ENCODE assay signal across 13 mouse cellular contexts in the genomic region with DNA sequence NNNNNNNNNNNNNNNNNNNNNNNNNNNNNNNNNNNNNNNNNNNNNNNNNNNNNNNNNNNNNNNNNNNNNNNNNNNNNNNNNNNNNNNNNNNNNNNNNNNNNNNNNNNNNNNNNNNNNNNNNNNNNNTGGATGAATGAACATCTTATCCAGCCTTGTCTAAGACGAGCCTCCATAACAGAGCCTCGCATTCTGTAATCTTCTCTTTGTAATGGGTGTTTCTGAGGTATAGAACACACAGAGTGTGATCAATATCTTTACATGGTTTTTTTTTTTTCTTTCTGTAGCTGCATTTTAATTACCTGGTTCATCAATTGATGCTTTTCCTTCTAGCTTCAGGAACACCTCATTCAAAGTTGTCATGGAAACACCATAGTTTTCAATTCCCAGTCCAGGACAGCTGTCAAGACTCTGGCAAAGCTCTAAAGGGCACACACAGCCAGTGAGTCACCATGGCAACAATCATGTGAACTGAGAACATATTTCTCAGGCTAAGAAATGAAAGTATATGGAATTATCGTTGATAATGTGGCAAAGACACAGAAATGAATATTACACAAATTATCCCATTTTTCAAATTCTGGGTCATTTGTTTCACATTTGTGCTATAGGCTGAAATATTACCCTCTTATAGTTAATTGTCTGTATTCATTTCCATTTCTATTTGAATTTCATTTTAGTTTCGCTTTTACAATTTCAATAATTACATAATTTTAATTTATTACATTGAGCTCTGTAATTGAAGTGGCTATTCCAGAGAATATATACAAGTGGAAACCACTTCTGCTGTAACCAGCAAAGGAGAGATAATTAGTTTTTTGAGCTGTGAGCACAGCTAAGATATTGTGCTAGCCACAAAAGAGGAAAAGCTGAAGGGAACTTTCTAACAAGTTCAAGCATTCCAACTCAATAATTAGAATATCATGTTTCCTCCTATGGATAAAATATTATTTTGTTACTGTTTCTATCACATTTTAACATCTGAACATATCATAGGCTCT. TPM values are rescaled to one million over a fixed set of nuclear protein-coding genes. Genes with fewer than 3 reads are reported as not detected.
DNase-seq lines count a peak whose midpoint lies in the region; ATAC-seq lines count a peak whose summit lies in the region.
"Had no signal": no experiment of that assay in that cellular context is flagged by ENCODE, and none has a peak within 500 bp of the region (broad histone marks: within the 10 kb centered on the region; RNA-seq: fewer than 3 reads in every experiment).

No protein-coding gene starts in this region.

- no peaks in the 10 kb centered on the region for H3K36me3 ChIP-seq in embryonic facial prominence, embryonic 11.5 days (replicated peaks; ENCODE audit: control insufficient read depth, insufficient read depth, low read depth, low read length)
- no peaks in the 10 kb centered on the region for H3K36me3 ChIP-seq in embryonic facial prominence, embryonic 10.5 days (replicated peaks)
- H3K36me3 ChIP-seq in kidney, embryonic 14.5 days (ENCODE audit: control insufficient read depth, insufficient read depth, low read length), result no peaks in the 10 kb centered on the region
- H3K36me3 ChIP-seq: limb, embryonic 13.5 days had no signal

- 83% methylated on average over 4 of the region's 4 CpGs for WGBS in embryonic facial prominence, embryonic 11.5 days
- whole genome bisulfite sequencing in embryonic facial prominence, embryonic 10.5 days, result 87% methylated on average over 4 of the region's 4 CpGs
- WGBS in kidney, embryonic 14.5 days, result 87% methylated on average over 4 of the region's 4 CpGs

- H3K4me3 ChIP-seq in embryonic facial prominence, embryonic 11.5 days (ENCODE audit: low read depth, low read length), result no peak overlapping the region
- H3K4me3 ChIP-seq in embryonic facial prominence, embryonic 10.5 days, result no peak overlapping the region
- no peak overlapping the region for H3K4me3 ChIP-seq in kidney, embryonic 14.5 days (ENCODE audit: low read length)
- H3K4me3 ChIP-seq: limb, embryonic 13.5 days had no signal

- no peaks in the 10 kb centered on the region for H3K4me1 ChIP-seq in embryonic facial prominence, embryonic 11.5 days (ENCODE audit: control insufficient read depth, insufficient read depth, low read length)
- no peaks in the 10 kb centered on the region for H3K4me1 ChIP-seq in embryonic facial prominence, embryonic 10.5 days
- no peaks in the 10 kb centered on the region for H3K4me1 ChIP-seq in kidney, embryonic 14.5 days (ENCODE audit: control insufficient read depth, insufficient read depth, low read length)
- H3K4me1 ChIP-seq: limb, embryonic 13.5 days had no signal

- ATAC-seq in embryonic facial prominence, embryonic 11.5 days (replicated peaks; ENCODE audit: insufficient number of reproducible peaks, low FRiP score, low TSS enrichment, low read depth), result no peak
- no peak for ATAC-seq in kidney, embryonic 14.5 days (ENCODE audit: low FRiP score, low TSS enrichment)
- ATAC-seq: activated CD4-positive, CD25-positive, alpha-beta regulatory T cell, adult 4 months had no signal

- H3K27ac ChIP-seq in embryonic facial prominence, embryonic 11.5 days (replicated peaks; ENCODE audit: low read depth, low read length), result no peak overlapping the region
- no peak overlapping the region for H3K27ac ChIP-seq in embryonic facial prominence, embryonic 10.5 days (replicated peaks)
- no peak overlapping the region for H3K27ac ChIP-seq in kidney, embryonic 14.5 days (ENCODE audit: low read depth, low read length)
- H3K27ac ChIP-seq: limb, embryonic 13.5 days had no signal

- H3K9ac ChIP-seq in embryonic facial prominence, embryonic 11.5 days (replicated peaks; ENCODE audit: low read length), result no peak overlapping the region
- no peak overlapping the region for H3K9ac ChIP-seq in kidney, embryonic 14.5 days (ENCODE audit: low read depth, low read length)
- H3K9ac ChIP-seq: limb, embryonic 13.5 days had no signal

- no peaks in the 10 kb centered on the region for H3K27me3 ChIP-seq in embryonic facial prominence, embryonic 11.5 days (ENCODE audit: control insufficient read depth, insufficient read depth, low read length)
- no peaks in the 10 kb centered on the region for H3K27me3 ChIP-seq in embryonic facial prominence, embryonic 10.5 days (replicated peaks; ENCODE audit: low read depth, poor library complexity, severe bottlenecking)
- no peaks in the 10 kb centered on the region for H3K27me3 ChIP-seq in kidney, embryonic 14.5 days (ENCODE audit: control insufficient read depth, insufficient read depth, low read length)
- H3K27me3 ChIP-seq: limb, embryonic 13.5 days had no signal

- H3K9me3 ChIP-seq in embryonic facial prominence, embryonic 11.5 days (replicated peaks; ENCODE audit: control insufficient read depth, low read length), result no peaks in the 10 kb centered on the region
- no peaks in the 10 kb centered on the region for H3K9me3 ChIP-seq in embryonic facial prominence, embryonic 10.5 days
- H3K9me3 ChIP-seq in kidney, embryonic 14.5 days (ENCODE audit: control insufficient read depth, low read length), result no peaks in the 10 kb centered on the region
- H3K9me3 ChIP-seq: limb, embryonic 13.5 days had no signal

- peak; percentile 14 for DNase-seq in embryonic facial prominence, embryonic 11.5 days (ENCODE audit: low spot score)
- DNase-seq in embryonic facial prominence, embryonic 10.5 days (ENCODE audit: low spot score), result no peak
- DNase-seq in right cerebral cortex, postnatal 10 days (ENCODE audit: low spot score in 2 of 2), result peak; percentile 29 to 48
- no peak for DNase-seq in right cerebral cortex, postnatal 25 days
- DNase-seq in layer of hippocampus, adult 9-11 months, result peak; percentile 27
- no peak for DNase-seq in kidney, postnatal 10 days
- no peak for DNase-seq in cerebellum, postnatal 14 days
- DNase-seq: kidney, postnatal 4 days; thymus, postnatal 4 days had no signal

- H3K4me2 ChIP-seq in embryonic facial prominence, embryonic 11.5 days (ENCODE audit: low read depth, low read length), result no peak overlapping the region
- no peak overlapping the region for H3K4me2 ChIP-seq in kidney, embryonic 14.5 days (replicated peaks; ENCODE audit: low read depth, low read length)
- H3K4me2 ChIP-seq: heart, embryonic 11.5 days; limb, embryonic 13.5 days had no signal

RNA-seq across cellular contexts. Expression of gene Abca8b, which starts 33.9 kb away (rescaled TPM):
- polyA plus RNA-seq in embryonic facial prominence, embryonic 11.5 days (2014; fragmentation: Nextera tagmentation; extraction: Ambion mirVana), result 0.72 and 0.74 TPM in 2 replicates
- polyA plus RNA-seq in embryonic facial prominence, embryonic 10.5 days (2016; fragmentation: Nextera tagmentation; extraction: Ambion mirVana), result 0.37 and 0.38 TPM in 2 replicates
- 0.26 and 0.46 TPM in 2 replicates for polyA plus RNA-seq in kidney, embryonic 14.5 days (2014; fragmentation: Nextera tagmentation; extraction: Ambion mirVana)
- polyA plus RNA-seq: activated CD4-positive, CD25-positive, alpha-beta regulatory T cell, adult 4 months had no signal

Comparison
In these comparisons a context has a peak if more than half of its experiments do, and no peak if none do; other contexts are left out.
1. DNase-seq: peak in embryonic facial prominence, embryonic 11.5 days (single experiment), right cerebral cortex, postnatal 10 days (2 of 2) and layer of hippocampus, adult 9-11 months (single experiment); none in embryonic facial prominence, embryonic 10.5 days (single experiment), right cerebral cortex, postnatal 25 days (single experiment), kidney, postnatal 10 days (single experiment) and cerebellum, postnatal 14 days (0 of 2).